Mouse (Mus musculus) adrenal gland, postnatal 36 days (tissue): Measurements from ENCODE around the gene Gm13691. TPM values are rescaled to one million over a fixed set of nuclear protein-coding genes. Genes with fewer than 3 reads are reported as not detected.
"Not testable (repeated sequence)": the region's sequence is repeated elsewhere in the genome, so short reads cannot be mapped to it uniquely, and the experiment has no call there.

Experiments
- DNase-seq, 2 experiments: peaks; one replicate each; pipeline ENCODE4 v3.0.0; 2021; ENCODE audit warnings: mixed read lengths in 1 of 2
- total RNA-seq, 2 experiments: library from RNA; stranded (reverse); gene quantifications; 2 replicates each; pipeline ENCODE4 v1.2.3; 2021

The Gm13691 gene
- total RNA-seq, 2 experiments from 2014 or later, result 1.5 to 1.7 TPM

DNA sequence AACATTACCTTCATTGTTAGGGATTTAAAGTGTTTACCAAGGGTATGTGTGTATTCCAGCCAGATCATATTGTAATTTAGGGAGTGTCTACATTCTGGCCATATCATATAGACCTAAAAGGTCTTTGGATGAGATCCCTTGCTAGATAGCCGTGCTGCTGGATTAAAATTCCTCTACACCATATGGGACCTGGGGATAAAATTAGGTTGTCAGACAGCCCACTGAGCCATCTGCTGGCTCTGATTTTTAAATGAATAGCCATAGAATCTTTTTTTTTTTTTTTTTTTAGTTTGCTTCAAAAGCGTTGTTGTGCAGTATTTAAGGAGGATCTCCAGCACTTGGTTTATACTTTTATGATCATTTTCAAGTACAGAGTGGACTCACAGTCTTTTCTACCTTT, 42.2 kb downstream of the Gm13691 start:
- DNase-seq, result no peak

DNA sequence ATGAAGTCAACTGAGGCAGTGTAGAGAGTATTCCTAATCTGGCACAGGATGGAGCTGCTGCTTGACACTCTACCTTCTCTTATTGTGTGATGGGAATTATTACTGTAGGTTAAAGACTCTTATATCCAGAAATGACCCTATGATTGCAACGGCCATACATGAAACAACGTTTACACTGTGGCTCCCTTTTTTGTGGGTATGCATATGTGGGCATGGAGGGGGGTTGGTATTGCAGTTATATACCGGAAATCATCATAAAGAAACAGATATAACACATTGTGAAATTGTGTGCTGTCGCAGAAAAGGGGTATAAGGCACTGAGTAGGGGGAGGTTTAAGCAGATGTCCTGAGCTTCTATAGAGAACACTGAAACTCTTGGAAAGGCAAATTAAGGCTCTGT, 45.6 kb downstream of the Gm13691 start:
- no peak for DNase-seq

DNA sequence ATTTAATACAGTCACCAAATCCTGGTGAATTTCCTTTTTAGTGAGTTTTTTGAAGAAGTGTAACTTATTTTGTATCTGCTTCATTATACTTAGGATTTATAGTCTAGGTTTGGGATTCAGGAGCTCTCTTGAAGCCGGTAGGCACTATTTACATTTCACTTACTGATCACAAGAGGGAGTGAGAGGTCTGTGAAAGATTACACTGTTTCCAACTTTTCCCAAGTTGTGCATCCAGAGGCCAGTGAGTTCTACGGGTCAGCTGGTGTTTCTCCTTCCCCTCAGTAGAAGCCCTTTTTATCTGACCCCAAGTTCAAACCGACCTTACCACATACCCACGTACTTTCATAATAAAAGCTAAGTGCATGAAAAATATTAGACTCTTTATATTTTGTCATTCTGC, 47.0 kb downstream of the Gm13691 start:
- DNase-seq, result no peak

DNA sequence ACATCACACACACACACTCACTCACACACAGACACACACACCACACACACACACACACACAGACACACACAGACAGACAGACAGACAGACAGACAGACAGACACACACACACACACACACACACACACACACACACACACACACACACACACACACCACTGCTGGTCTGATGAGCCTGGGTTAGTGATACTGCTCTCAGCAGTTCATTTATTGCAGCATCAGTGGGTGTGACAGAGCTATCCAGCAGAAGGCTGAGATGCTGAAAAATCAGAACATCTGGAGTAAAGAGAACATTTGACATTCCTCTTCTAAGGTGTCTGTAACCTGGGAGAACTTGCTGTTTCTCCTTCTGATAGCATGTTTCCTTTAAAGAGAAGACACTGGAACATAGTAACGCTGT, 47.6 kb downstream of the Gm13691 start:
- not testable (repeated sequence) for DNase-seq

DNA sequence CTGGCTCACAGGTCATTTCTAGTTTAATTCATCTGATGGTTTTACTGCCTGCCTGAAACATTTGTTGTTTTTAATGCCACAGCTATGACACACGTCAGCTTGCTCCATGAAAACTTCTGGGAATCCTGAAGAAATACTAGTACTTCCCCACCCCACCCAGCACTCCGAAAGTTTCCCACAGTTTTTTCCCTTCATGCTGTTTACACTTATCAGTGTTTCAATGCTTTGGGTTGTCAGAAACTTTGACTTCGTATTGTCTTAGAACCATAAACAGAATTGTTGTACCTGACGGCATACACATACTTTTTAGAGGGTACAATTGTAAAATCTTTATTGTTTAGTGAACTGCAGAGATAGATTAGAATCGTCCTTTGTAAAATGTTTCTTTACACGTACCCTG, 48.9 kb downstream of the Gm13691 start:
- DNase-seq, result no peak

Other genes with a start within 250 kb of the Gm13691 start
- gene Fam171b, start 177.9 kb upstream of the Gm13691 start, total RNA-seq, result 1 to 10 TPM; 3.8 to 4.0 TPM
- not detected for gene Zswim2, start 49.3 kb upstream of the Gm13691 start, total RNA-seq
- 1 to 10 TPM; 1.5 to 1.7 TPM for gene Gm13698, start 34.9 kb upstream of the Gm13691 start, total RNA-seq
- gene Gm13693, start 29.1 kb upstream of the Gm13691 start, total RNA-seq, result 1 to 10 TPM; 1.5 to 1.7 TPM
- not detected for gene Gm13695, start 23.2 kb upstream of the Gm13691 start, total RNA-seq
- 1 to 10 TPM; 1.5 to 1.7 TPM for gene Gm13696, start 17.4 kb upstream of the Gm13691 start, total RNA-seq
- 1 to 10 TPM; 1.5 to 1.7 TPM for gene Gm13694, start 11.6 kb upstream of the Gm13691 start, total RNA-seq
- gene Gm13697, start 5.8 kb upstream of the Gm13691 start, total RNA-seq, result 1 to 10 TPM; 1.5 to 1.7 TPM